Mouse (Mus musculus) heart, embryonic 10.5 days (tissue): Measurements from ENCODE around the gene BC030867. TPM values are rescaled to one million over a fixed set of nuclear protein-coding genes. Genes with fewer than 3 reads are reported as not detected.
"Not testable (repeated sequence)": the region's sequence is repeated elsewhere in the genome, so short reads cannot be mapped to it uniquely, and the experiment has no call there.

Source experiments
- DNase-seq: peaks from one replicate; pipeline ENCODE4 v3.0.0-alpha.2; 2017; ENCODE audit warnings: low spot score
- H3K27ac ChIP-seq: fragments of 300-500 bp; sonication (generic); 2 replicates; pipeline ENCODE4 v1.5.1; 2016; ENCODE audit warnings: mild to moderate bottlenecking
- H3K27me3 ChIP-seq: fragments of 300-500 bp; sonication (generic); 2 replicates; pipeline ENCODE4 v1.6.1; 2016; ENCODE audit warnings: mild to moderate bottlenecking; ENCODE audit not compliant: poor library complexity, insufficient read depth, severe bottlenecking
- H3K36me3 ChIP-seq: fragments of 300-500 bp; sonication (generic); 2 replicates; pipeline ENCODE4 v1.6.1; 2016; ENCODE audit warnings: mild to moderate bottlenecking, moderate library complexity
- H3K4me1 ChIP-seq: fragments of 300-500 bp; sonication (generic); 2 replicates; pipeline ENCODE4 v1.6.1; 2016; ENCODE audit warnings: mild to moderate bottlenecking
- H3K4me3 ChIP-seq: fragments of 300-500 bp; sonication (generic); 2 replicates; pipeline ENCODE4 v1.5.1; 2016; ENCODE audit warnings: mild to moderate bottlenecking, moderate library complexity
- H3K9me3 ChIP-seq: fragments of 300-500 bp; sonication (generic); 2 replicates; pipeline ENCODE4 v1.6.1; 2016; ENCODE audit warnings: mild to moderate bottlenecking, moderate library complexity
- WGBS: fragments of 180-500 bp; shearing (Covaris S2); methylation state at CpG from one replicate; pipeline ENCODE4 v1.1.7; 2016; 5-methylcytosine and 5-hydroxymethylcytosine counted together
- polyA plus RNA-seq: library from polyadenylated mRNA; unstranded; fragments of >200 nt; fragmentation: Nextera tagmentation; extraction: Ambion mirVana; gene quantifications from 2 replicates; pipeline ENCODE4 v1.2.1, GENCODE M21; 2016

The BC030867 gene
- polyA plus RNA-seq, 1 experiment from 2014 or later = 19.4 TPM

DNA sequence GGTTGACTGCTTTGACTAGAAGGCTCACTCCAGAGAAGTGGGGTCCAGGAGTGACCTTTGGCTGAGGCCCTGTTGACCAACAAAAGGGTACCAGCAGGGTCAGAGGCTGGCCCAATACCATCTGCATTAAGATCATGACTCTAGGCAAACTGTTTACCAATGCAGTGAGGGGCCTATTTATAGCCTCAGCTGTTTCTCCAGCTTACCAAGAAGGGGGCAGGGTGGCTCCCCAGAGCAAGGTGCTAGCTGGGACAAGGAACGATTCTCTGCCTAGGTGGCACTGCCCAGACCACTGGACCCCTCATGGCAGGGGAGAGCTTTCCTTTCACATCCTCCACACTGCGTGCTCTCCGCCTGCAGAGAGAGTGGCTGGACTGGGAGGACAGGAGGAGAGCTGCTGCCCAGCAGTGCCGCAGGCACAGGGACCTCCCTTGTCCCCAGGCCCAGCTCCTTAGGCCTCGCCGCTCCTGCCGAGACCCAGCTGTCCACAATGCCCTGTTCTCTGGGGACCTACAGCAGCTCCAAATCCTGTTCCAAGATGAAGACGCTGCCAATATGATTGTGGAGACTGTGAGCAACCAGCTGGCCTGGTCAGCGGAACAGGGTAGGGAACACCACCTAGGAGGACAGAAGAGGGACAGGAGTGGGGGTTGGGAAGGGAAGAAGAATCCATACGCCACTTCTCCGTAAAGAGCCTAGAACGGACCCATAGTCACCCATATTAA, 20.0 kb downstream of the BC030867 start, which contains the start of gene Asb16:
Gene Asb16, plus strand, starts transcription at position 224 of the 725 bp plus-strand sequence.
- H3K27ac ChIP-seq = peak within 1 kb of the TSS; percentile 57
- H3K36me3 ChIP-seq = peaks cover 15% of the 10 kb centered on the region
- H3K27me3 ChIP-seq = 0 out of 2 replicates have a peak, but pooled peaks cover 11% of the 10 kb centered on the region
- 82% methylated on average over 12 of the region's 12 CpGs for WGBS
- no peak for DNase-seq
- H3K9me3 ChIP-seq = no peaks in the 10 kb centered on the region
- peaks cover 30% of the 10 kb centered on the region for H3K4me1 ChIP-seq
- H3K4me3 ChIP-seq = peak within 1 kb of the TSS; percentile 6; the same call in 1 of the 2 replicates

DNA sequence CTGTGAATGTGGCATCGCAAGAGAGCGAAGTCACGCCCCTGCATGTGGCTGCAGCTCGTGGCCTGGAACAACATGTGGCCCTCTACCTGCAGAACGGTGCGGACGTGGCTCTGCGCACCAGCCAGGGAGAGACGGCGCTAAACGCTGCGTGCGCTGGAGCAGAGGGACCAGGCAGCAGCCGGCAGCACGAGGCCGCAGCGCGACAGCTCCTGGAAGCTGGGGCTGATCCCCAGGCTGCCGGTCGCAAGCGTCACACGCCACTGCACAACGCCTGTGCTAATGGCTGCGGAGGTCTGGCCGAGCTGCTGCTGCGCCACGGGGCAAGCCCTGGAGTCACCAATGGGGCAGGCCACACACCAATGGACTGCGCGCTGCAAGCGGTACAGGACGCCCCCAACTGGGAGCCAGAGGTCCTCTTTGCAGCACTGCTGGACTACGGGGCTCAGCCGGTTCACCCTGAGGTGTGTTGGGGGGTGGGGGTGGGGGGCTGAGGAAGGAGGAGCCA, 27.8 kb downstream of the BC030867 start:
- Histone ChIP-seq H3K4me1 (peaks cover 12% of the 10 kb centered on the region), H3K9me3 (no peaks in the 10 kb centered on the region), H3K27ac (peak overlapping the region; percentile 85), H3K27me3 (peaks cover 21% of the 10 kb centered on the region), H3K4me3 (peak overlapping the region; percentile 62), H3K36me3 (no peaks in the 10 kb centered on the region)
- no peak for DNase-seq
- WGBS = 3% methylated on average over 33 of the region's 33 CpGs

DNA sequence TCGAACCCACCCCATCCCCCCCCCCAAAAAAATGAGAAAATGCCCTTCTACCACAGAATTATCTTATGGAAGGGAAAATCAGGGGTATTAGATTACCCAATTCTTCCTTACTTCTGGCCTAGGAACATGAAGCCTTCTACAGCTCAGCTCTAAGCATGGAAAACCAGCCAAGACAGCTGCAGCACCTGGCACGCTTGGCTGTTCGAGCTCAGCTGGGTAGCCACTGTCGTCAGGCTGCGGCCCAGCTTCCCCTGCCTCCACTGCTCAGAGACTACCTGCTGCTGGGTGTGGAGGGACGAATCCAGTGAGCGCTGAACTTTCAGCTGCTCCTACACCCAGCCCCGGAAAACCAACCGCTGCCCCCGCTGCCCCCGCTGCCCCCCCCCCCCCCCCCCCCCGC, 29.1 kb downstream of the BC030867 start:
- Histone ChIP-seq H3K36me3 (no peaks in the 10 kb centered on the region), H3K9me3 (no peaks in the 10 kb centered on the region), H3K27ac (no peak overlapping the region), H3K4me3 (no peak overlapping the region), H3K27me3 (peaks cover 21% of the 10 kb centered on the region), H3K4me1 (peaks cover 12% of the 10 kb centered on the region)
- WGBS = 62% methylated on average over 11 of the region's 12 CpGs
- no peak for DNase-seq

DNA sequence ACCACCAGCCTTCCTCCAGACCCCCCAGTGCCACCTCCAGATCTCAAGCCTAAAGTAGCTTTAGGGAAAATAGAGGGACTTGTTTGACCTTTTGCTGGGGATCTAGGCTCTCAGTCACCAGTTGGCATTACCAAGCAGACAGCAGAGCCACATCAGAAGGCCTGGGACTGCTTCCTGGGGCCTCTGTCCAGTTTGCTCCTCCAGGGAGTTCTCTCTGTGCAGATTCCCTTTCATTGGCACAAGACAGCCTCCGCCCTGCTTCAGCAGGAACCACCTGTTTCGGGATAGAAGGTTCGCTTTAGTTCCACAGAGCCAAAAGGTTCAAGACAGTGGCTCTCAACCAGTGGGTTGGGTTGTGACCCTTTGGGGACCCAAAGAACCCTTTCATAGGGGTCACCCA, 30.9 kb downstream of the BC030867 start:
- Histone ChIP-seq H3K9me3 (no peaks in the 10 kb centered on the region), H3K36me3 (no peaks in the 10 kb centered on the region), H3K27me3 (peaks cover 21% of the 10 kb centered on the region), H3K4me3 (no peak overlapping the region), H3K27ac (no peak overlapping the region), H3K4me1 (peaks cover 12% of the 10 kb centered on the region)
- DNase-seq = no peak
- 88% methylated on average over 3 of the region's 3 CpGs for WGBS

DNA sequence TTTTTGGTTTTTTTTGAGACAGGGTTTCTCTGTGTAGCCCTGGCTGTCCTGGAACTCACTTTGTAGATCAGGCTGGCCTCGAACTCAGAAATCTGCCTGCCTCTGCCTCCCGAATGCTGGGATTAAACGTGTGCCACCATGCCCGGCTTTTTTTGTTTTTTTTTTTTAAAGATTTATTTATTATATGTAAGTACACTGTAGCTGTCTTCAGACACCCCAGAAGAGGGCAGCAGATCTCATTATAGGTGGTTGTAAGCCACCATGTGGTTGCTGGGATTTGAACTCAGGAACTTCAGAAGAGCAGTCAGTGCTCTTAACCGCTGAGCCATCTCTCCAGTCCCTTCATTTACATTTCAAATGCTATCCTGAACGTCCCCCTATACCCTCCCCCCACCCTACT, 31.6 kb downstream of the BC030867 start:
- not testable (repeated sequence) for H3K27ac ChIP-seq, H3K9me3 ChIP-seq, H3K36me3 ChIP-seq, DNase-seq, H3K4me3 ChIP-seq
- 73% methylated on average over 6 of the region's 6 CpGs for WGBS
- Histone ChIP-seq H3K4me1 (peaks cover 12% of the 10 kb centered on the region), H3K27me3 (peaks cover 18% of the 10 kb centered on the region)

DNA sequence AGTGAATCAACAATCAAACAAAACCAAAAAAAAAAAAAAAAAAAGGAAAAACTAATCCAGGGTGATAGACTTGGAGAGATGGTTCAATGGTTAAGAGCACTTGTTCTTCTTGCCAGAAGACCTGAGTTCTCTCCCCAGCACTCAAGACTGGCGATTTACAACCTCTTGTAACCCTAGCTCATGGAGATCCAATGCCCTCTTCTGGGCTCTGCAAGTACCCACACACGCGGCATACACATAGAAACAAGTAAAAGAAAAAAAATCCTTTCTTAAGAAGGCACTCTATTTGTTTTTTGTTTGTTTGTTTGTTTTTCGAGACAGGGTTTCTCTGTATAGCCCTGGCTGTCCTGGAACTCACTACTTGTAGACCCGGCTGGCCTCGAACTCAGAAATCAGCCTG, 35.2 kb downstream of the BC030867 start:
- Histone ChIP-seq H3K36me3 (peaks cover 18% of the 10 kb centered on the region), H3K4me1 (peaks cover 18% of the 10 kb centered on the region), H3K4me3 (peak overlapping the region; percentile 76), H3K27me3 (no peaks in the 10 kb centered on the region), H3K27ac (no peak overlapping the region), H3K9me3 (no peaks in the 10 kb centered on the region)
- 80% methylated on average over 6 of the region's 6 CpGs for WGBS
- no peak for DNase-seq

DNA sequence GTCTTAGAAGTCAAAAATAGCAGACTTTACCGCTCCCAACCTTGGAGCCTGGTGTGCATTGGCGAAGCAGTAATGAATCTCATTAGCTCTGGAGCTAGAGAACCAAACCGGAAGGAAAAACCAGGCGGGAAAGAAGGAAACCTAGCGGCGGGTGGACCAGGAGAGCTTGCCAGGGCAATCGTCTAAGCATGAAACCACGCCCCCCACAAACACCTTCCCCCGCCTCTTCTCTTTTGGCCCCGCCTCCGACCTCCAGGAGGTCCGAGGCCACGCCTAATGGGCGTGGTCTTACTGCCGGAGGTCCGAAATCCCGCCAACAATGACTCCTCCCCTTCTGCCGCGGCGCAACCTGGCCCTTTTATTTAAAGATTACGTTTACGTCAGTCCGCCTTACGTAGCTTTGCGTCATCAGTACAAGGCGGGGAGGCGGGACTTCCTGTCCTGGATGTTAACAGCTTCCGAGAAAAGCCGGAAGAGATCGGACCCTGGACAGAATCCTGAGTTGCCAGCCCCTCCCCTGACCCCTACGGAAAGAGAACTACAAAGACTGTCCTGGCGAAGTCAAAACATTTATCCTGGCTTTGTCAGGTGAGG, 35.9 kb downstream of the BC030867 start, which contains the start of gene Tmub2:
Gene Tmub2, plus strand, starts transcription at position 431 of the 594 bp plus-strand sequence.
- peak; percentile 99 for DNase-seq
- H3K9me3 ChIP-seq = no peaks in the 10 kb centered on the region
- peak within 1 kb of the TSS; percentile 90 for H3K27ac ChIP-seq
- peak within 1 kb of the TSS; percentile 76 for H3K4me3 ChIP-seq
- no peaks in the 10 kb centered on the region for H3K27me3 ChIP-seq
- peaks cover 18% of the 10 kb centered on the region for H3K4me1 ChIP-seq
- peaks cover 25% of the 10 kb centered on the region for H3K36me3 ChIP-seq
- WGBS = under 1% methylated on average over 32 of the region's 32 CpGs

DNA sequence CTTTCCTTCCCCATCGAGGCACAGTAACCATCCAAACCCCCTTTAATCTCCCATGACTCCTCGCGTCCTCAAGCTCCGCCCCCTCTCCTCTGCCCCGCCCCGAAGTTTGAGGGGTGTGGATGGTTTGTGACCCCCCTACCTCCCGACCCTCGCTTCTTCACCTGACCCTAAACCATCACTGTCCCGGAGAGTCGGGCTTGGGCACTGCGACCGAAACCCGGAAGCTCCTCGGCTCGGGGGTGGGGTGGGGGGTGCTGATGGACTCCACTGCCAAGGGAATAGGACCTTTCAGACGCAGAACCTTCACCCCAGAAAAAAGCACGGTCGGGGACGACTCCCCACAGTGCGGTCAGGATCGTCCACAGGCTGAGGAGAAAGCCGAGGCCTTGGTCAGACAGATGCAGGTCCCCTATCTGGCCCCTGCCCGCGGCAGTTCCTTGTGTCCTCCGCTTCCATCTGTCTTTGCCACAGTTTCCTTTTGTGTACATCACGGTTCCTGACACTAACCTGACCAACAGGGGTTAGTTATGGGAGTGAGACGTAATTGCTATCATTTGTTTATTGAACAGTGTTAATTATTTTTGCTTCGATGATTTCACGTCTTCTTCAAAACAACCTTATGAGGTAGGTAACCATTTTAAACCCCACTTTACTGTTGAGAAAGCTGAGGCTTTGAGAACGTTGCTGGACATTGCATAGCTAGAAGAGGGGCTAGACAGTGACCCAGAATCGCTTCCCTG, 36.6 kb downstream of the BC030867 start:
- no peak for DNase-seq
- Histone ChIP-seq H3K36me3 (peaks cover 28% of the 10 kb centered on the region), H3K4me3 (peak overlapping the region; percentile 76), H3K4me1 (peaks cover 18% of the 10 kb centered on the region), H3K27me3 (no peaks in the 10 kb centered on the region), H3K9me3 (no peaks in the 10 kb centered on the region), H3K27ac (peak overlapping the region; percentile 90)
- WGBS = 5% methylated on average over 31 of the region's 31 CpGs

DNA sequence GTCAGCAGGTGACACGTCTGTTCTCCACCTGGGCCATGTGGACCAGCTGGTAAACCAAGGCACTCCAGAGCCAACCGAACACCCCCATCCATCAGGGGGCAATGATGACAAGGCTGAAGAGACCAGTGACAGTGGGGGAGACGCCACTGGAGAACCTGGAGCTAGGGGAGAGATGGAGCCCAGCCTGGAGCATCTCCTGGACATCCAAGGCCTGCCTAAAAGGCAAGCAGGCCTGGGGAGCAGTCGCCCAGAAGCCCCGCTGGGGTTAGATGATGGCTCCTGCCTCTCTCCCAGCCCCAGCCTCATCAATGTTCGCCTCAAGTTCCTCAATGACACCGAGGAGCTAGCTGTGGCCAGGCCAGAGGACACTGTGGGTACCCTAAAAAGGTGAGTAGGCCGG, 38.8 kb downstream of the BC030867 start:
- no peak for DNase-seq
- Histone ChIP-seq H3K4me1 (peaks cover 25% of the 10 kb centered on the region), H3K9me3 (no peaks in the 10 kb centered on the region), H3K27me3 (no peaks in the 10 kb centered on the region), H3K36me3 (peaks cover 50% of the 10 kb centered on the region), H3K27ac (no peak overlapping the region; the same call in 1 of the 2 replicates), H3K4me3 (peak overlapping the region; percentile 0; the same call in 1 of the 2 replicates)
- WGBS = 90% methylated on average over 8 of the region's 8 CpGs

DNA sequence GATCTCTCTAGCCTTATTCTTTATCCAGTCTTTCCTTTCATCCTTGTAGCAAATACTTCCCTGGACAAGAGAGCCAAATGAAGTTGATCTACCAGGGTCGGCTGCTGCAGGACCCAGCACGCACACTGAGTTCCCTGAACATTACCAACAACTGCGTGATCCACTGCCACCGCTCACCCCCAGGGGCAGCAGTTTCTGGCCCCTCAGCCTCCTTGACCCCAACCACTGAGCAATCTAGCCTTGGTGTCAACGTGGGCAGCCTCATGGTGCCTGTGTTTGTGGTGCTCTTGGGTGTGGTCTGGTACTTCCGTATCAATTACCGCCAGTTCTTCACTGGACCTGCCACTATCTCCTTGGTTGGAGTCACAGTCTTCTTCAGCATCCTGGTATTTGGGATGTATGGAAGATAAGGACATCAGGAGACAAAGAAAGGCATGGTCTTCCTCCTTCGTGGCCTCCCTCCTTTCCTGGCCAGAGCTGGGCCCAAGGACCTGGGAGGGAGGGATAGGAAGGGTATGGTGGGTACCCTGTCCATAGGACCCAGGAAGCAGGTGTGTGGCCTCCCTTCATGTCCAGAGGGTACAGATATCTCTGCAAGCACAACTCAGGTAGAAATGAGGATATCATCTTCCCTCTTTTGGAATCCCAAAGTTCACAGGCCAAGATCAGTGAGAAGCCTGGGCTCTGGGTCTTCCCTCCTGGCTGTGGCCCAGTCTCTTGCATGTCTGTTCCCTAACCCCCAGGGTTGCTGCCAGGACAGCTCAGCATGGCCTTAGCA, 39.5 kb downstream of the BC030867 start:
- WGBS = 80% methylated on average over 8 of the region's 8 CpGs
- H3K36me3 ChIP-seq = peaks cover 57% of the 10 kb centered on the region
- H3K27me3 ChIP-seq = no peaks in the 10 kb centered on the region
- H3K4me1 ChIP-seq = peaks cover 25% of the 10 kb centered on the region
- no peak overlapping the region for H3K27ac ChIP-seq
- H3K9me3 ChIP-seq = no peaks in the 10 kb centered on the region
- DNase-seq = no peak
- no peak overlapping the region for H3K4me3 ChIP-seq

DNA sequence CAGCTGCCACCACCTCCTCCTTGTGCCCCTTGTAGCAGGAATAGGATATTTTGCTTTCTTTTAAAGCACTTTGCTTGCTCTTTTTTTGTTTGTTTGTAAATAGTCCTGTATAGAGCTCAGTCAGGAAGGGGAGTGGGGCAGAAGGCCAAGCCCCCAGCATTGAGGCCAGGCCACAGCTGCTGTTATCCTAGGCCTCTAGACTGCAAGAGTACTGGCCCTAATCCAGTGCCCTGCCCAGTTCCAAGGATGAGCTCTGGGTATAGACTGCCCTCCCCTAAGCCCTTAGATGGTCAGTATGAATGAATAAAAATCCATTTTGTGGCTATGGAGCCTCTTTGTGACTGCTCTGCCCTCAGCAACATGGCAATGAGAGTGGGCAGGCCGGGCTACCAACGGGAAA, 40.2 kb downstream of the BC030867 start:
- H3K27me3 ChIP-seq = no peaks in the 10 kb centered on the region
- WGBS = 82% methylated on average over 2 of the region's 2 CpGs
- H3K4me1 ChIP-seq = peaks cover 25% of the 10 kb centered on the region
- no peak overlapping the region for H3K27ac ChIP-seq
- no peak for DNase-seq
- H3K9me3 ChIP-seq = no peaks in the 10 kb centered on the region
- peaks cover 64% of the 10 kb centered on the region for H3K36me3 ChIP-seq
- no peak overlapping the region for H3K4me3 ChIP-seq

DNA sequence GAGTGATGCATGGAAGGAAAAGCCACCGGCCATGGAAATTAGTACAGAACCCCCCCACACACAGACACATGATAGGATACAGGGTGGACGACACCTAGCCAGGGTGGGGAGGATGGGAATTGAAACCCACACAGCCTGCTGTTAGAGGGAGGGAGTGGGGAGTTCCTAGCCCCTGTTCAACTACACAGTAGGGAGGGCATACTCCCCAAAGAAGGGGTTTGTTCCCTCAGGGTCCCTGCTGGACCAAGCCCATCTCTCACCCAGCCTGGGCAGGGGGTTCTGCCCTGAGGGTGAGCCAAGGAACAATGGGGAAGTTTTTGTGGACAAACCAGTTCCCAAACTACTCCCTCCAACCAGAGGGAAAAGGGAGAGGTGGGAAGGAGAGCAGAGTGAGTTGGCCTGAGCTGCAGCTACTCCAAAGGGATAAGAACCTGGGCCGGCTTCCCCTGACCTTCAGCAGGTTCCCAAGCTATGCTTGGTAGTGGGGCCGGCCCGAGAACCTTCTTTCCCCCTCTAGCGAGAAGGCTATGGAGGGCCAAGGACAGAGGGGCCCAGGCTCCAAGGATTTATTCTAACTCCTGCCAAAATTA, 40.9 kb downstream of the BC030867 start:
- Histone ChIP-seq H3K9me3 (no peaks in the 10 kb centered on the region), H3K4me3 (no peak overlapping the region), H3K4me1 (peaks cover 29% of the 10 kb centered on the region), H3K27ac (no peak overlapping the region), H3K36me3 (peaks cover 71% of the 10 kb centered on the region), H3K27me3 (no peaks in the 10 kb centered on the region)
- no peak for DNase-seq
- WGBS = 65% methylated on average over 6 of the region's 6 CpGs
